Mouse (Mus musculus) brain, embryonic 14.5 days (tissue): ENCODE results near the gene Cfh.
"Not testable (repeated sequence)": the region's sequence is repeated elsewhere in the genome, so short reads cannot be mapped to it uniquely, and the experiment has no call there.

Source experiments
- CTCF ChIP-seq: fragments of 200-500 bp; IDR thresholded peaks from 2 replicates; pipeline ENCODE4 v1.5.1; 2012; ENCODE audit warnings: inconsistent platforms, mild to moderate bottlenecking, moderate library complexity, borderline replicate concordance; ENCODE audit not compliant: insufficient read depth, insufficient read length; ENCODE audit errors: extremely low read depth
- POLR2A ChIP-seq: fragments of 200-500 bp; IDR thresholded peaks from 2 replicates; pipeline ENCODE4 v1.6.1; 2012; ENCODE audit warnings: mild to moderate bottlenecking, inconsistent platforms, borderline replicate concordance; ENCODE audit not compliant: poor library complexity, insufficient read depth, insufficient read length, severe bottlenecking; ENCODE audit errors: extremely low read depth

DNA sequence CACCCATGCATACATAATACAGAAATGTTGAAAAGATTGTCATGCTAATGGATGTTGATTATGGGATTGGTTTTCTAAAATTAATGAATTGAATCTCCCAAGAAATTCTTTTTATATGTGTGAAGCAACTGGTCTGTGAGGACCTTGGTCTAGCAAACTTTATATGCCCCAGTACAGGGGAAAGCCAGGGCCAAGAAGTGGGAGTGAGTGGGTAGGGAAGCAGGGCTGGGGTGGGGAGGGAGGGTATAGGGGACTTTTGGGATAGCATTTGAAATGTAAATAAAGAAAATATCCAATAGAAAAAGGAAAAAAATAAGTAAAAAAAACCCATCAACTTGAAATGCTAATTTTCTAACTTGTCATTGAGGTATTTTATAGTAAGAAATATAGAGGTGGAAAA is at the start of gene Cfh:
- TF ChIP-seq CTCF, POLR2A: not testable (repeated sequence)
